ENCODE assay signal across 8 mouse cellular contexts in genomic region chr5:137783901-137784540, GRCm38 (mm10). TPM values are rescaled to one million over a fixed set of nuclear protein-coding genes. Genes with fewer than 3 reads are reported as not detected.
DNase-seq lines count a peak whose midpoint lies in the region; ATAC-seq and TF ChIP-seq lines count a peak whose summit lies in the region.

No protein-coding gene starts in this region.

- H3K27me3 ChIP-seq in kidney, embryonic 15.5 days, result no peaks in the 10 kb centered on the region
- no peaks in the 10 kb centered on the region for H3K27me3 ChIP-seq in embryonic facial prominence, embryonic 12.5 days
- H3K27me3 ChIP-seq in hindbrain, postnatal 0 days (ENCODE audit: insufficient read depth, low read length), result no peaks in the 10 kb centered on the region
- no peaks in the 10 kb centered on the region for H3K27me3 ChIP-seq in midbrain, postnatal 0 days (ENCODE audit: insufficient read depth, low read length)

- H3K27ac ChIP-seq in kidney, embryonic 15.5 days, result peak overlapping the region; percentile 4; the same call in 1 of the 2 replicates
- no peak overlapping the region for H3K27ac ChIP-seq in embryonic facial prominence, embryonic 12.5 days
- H3K27ac ChIP-seq in hindbrain, postnatal 0 days, result peak overlapping the region; percentile 98; the same call in 1 of the 2 replicates
- no peak overlapping the region for H3K27ac ChIP-seq in midbrain, postnatal 0 days (ENCODE audit: low read depth, low read length)

- no peaks in the 10 kb centered on the region for H3K9me3 ChIP-seq in kidney, embryonic 15.5 days (replicated peaks)
- no peaks in the 10 kb centered on the region for H3K9me3 ChIP-seq in embryonic facial prominence, embryonic 12.5 days
- H3K9me3 ChIP-seq in hindbrain, postnatal 0 days (ENCODE audit: low read length), result no peaks in the 10 kb centered on the region
- H3K9me3 ChIP-seq in midbrain, postnatal 0 days (ENCODE audit: low read length), result no peaks in the 10 kb centered on the region

- no peak for DNase-seq in kidney, postnatal 4 days
- no peak for DNase-seq in hindbrain, postnatal 0 days (ENCODE audit: low spot score)
- no peak for DNase-seq in midbrain, postnatal 0 days (ENCODE audit: low spot score)
- DNase-seq in ovary, postnatal 10 days (ENCODE audit: low spot score), result no peak
- DNase-seq in cerebellum, postnatal 14 days, result no peak
- DNase-seq in cerebellum, adult 11-12 months, result no peak

- H3K4me2 ChIP-seq in kidney, embryonic 15.5 days, result peak overlapping the region; percentile 90
- H3K4me2 ChIP-seq in embryonic facial prominence, embryonic 12.5 days (replicated peaks), result peak overlapping the region; percentile 93
- peak overlapping the region; percentile 87 for H3K4me2 ChIP-seq in hindbrain, postnatal 0 days (ENCODE audit: low read depth, low read length)
- H3K4me2 ChIP-seq in midbrain, postnatal 0 days (ENCODE audit: low read depth, low read length, poor library complexity, severe bottlenecking), result peak overlapping the region; percentile 77

- H3K36me3 ChIP-seq in kidney, embryonic 15.5 days, result peaks cover 51% of the 10 kb centered on the region
- peaks cover 50% of the 10 kb centered on the region for H3K36me3 ChIP-seq in embryonic facial prominence, embryonic 12.5 days
- peaks cover 23% of the 10 kb centered on the region; the same call in 1 of the 2 replicates for H3K36me3 ChIP-seq in hindbrain, postnatal 0 days (ENCODE audit: insufficient read depth, low read length)
- H3K36me3 ChIP-seq in midbrain, postnatal 0 days (ENCODE audit: insufficient read depth, low read length), result peaks cover 29% of the 10 kb centered on the region

- WGBS in kidney, embryonic 15.5 days, result 57% methylated on average over 9 of the region's 9 CpGs
- 79% methylated on average over 9 of the region's 9 CpGs for WGBS in embryonic facial prominence, embryonic 12.5 days
- 56% methylated on average over 9 of the region's 9 CpGs for WGBS in hindbrain, postnatal 0 days
- 67% methylated on average over 9 of the region's 9 CpGs for WGBS in midbrain, postnatal 0 days

- H3K4me1 ChIP-seq in kidney, embryonic 15.5 days, result peaks cover 62% of the 10 kb centered on the region
- peaks cover 39% of the 10 kb centered on the region for H3K4me1 ChIP-seq in embryonic facial prominence, embryonic 12.5 days
- peaks cover 25% of the 10 kb centered on the region for H3K4me1 ChIP-seq in hindbrain, postnatal 0 days (ENCODE audit: insufficient read depth, low read length)
- H3K4me1 ChIP-seq in midbrain, postnatal 0 days (ENCODE audit: insufficient read depth, low read length), result peaks cover 25% of the 10 kb centered on the region

- peak overlapping the region; percentile 92 for H3K9ac ChIP-seq in kidney, embryonic 15.5 days
- H3K9ac ChIP-seq in embryonic facial prominence, embryonic 12.5 days, result peak overlapping the region; percentile 93
- peak overlapping the region; percentile 34 for H3K9ac ChIP-seq in hindbrain, postnatal 0 days (replicated peaks; ENCODE audit: low read length)
- H3K9ac ChIP-seq in midbrain, postnatal 0 days (replicated peaks; ENCODE audit: low read length, poor library complexity, severe bottlenecking), result peak overlapping the region; percentile 89

- TF ChIP-seq CTCF in hindbrain, postnatal 0 days (IDR thresholded peaks at IDR 0.05; ENCODE audit: low read depth), result no peak
- TF ChIP-seq CTCF in midbrain, postnatal 0 days (IDR thresholded peaks at IDR 0.05), result no peak

- H3K4me3 ChIP-seq in kidney, embryonic 15.5 days (replicated peaks), result peak overlapping the region; percentile 92
- H3K4me3 ChIP-seq in embryonic facial prominence, embryonic 12.5 days, result peak overlapping the region; percentile 68
- H3K4me3 ChIP-seq in hindbrain, postnatal 0 days (ENCODE audit: low read length), result peak overlapping the region; percentile 80
- peak overlapping the region; percentile 64 for H3K4me3 ChIP-seq in midbrain, postnatal 0 days (ENCODE audit: low read depth, low read length)

- ATAC-seq in kidney, embryonic 15.5 days (replicated peaks; ENCODE audit: low FRiP score), result no peak
- no peak for ATAC-seq in embryonic facial prominence, embryonic 12.5 days (ENCODE audit: insufficient number of reproducible peaks, insufficient read depth, low FRiP score, low TSS enrichment)
- no peak for ATAC-seq in hindbrain, postnatal 0 days
- no peak for ATAC-seq in midbrain, postnatal 0 days (ENCODE audit: low FRiP score)

RNA-seq across cellular contexts. Expression of gene Mepce, which starts 3.4 kb away (rescaled TPM):
- 9.2 and 10.4 TPM in 2 replicates for polyA plus RNA-seq in kidney, embryonic 15.5 days (2015; fragmentation: Nextera tagmentation; extraction: Ambion mirVana)
- 14.5 and 15.8 TPM in 2 replicates for polyA plus RNA-seq in embryonic facial prominence, embryonic 12.5 days (2016; fragmentation: Nextera tagmentation; extraction: Ambion mirVana)
- total RNA-seq in hindbrain, postnatal 0 days (2014; rRNA removed), result 40.3 and 49.2 TPM in 2 replicates
- 16.8 and 17.1 TPM in 2 replicates for polyA plus RNA-seq in hindbrain, postnatal 0 days (2015; fragmentation: Nextera tagmentation; extraction: Ambion mirVana)
- total RNA-seq in midbrain, postnatal 0 days (2014; rRNA removed), result 40.8 and 46.0 TPM in 2 replicates
- polyA plus RNA-seq in midbrain, postnatal 0 days (2015; fragmentation: Nextera tagmentation; extraction: Ambion mirVana), result 16.1 and 17.6 TPM in 2 replicates

RNA-seq across cellular contexts. Expression of gene Zcwpw1, which starts 3.6 kb away (rescaled TPM):
- 26.6 and 31.8 TPM in 2 replicates for polyA plus RNA-seq in kidney, embryonic 15.5 days (2015; fragmentation: Nextera tagmentation; extraction: Ambion mirVana)
- polyA plus RNA-seq in embryonic facial prominence, embryonic 12.5 days (2016; fragmentation: Nextera tagmentation; extraction: Ambion mirVana), result 38.2 and 39.3 TPM in 2 replicates
- total RNA-seq in hindbrain, postnatal 0 days (2014; rRNA removed), result 3.8 and 4.9 TPM in 2 replicates
- 11.4 TPM in 2 replicates for polyA plus RNA-seq in hindbrain, postnatal 0 days (2015; fragmentation: Nextera tagmentation; extraction: Ambion mirVana)
- 5.8 and 7.7 TPM in 2 replicates for total RNA-seq in midbrain, postnatal 0 days (2014; rRNA removed)
- 9.0 and 9.4 TPM in 2 replicates for polyA plus RNA-seq in midbrain, postnatal 0 days (2015; fragmentation: Nextera tagmentation; extraction: Ambion mirVana)

RNA-seq across cellular contexts. Expression of gene Ppp1r35, which starts 5.4 kb away (rescaled TPM):
- 25.9 and 33.2 TPM in 2 replicates for polyA plus RNA-seq in kidney, embryonic 15.5 days (2015; fragmentation: Nextera tagmentation; extraction: Ambion mirVana)
- polyA plus RNA-seq in embryonic facial prominence, embryonic 12.5 days (2016; fragmentation: Nextera tagmentation; extraction: Ambion mirVana), result 51.3 and 51.9 TPM in 2 replicates
- total RNA-seq in hindbrain, postnatal 0 days (2014; rRNA removed), result 52.8 and 67.0 TPM in 2 replicates
- 35.5 and 37.1 TPM in 2 replicates for polyA plus RNA-seq in hindbrain, postnatal 0 days (2015; fragmentation: Nextera tagmentation; extraction: Ambion mirVana)
- 32.5 and 42.1 TPM in 2 replicates for total RNA-seq in midbrain, postnatal 0 days (2014; rRNA removed)
- polyA plus RNA-seq in midbrain, postnatal 0 days (2015; fragmentation: Nextera tagmentation; extraction: Ambion mirVana), result 38.8 and 47.8 TPM in 2 replicates

RNA-seq across cellular contexts. Expression of gene Tsc22d4, which starts 38.5 kb away (rescaled TPM):
- polyA plus RNA-seq in kidney, embryonic 15.5 days (2015; fragmentation: Nextera tagmentation; extraction: Ambion mirVana), result 111 and 126 TPM in 2 replicates
- polyA plus RNA-seq in embryonic facial prominence, embryonic 12.5 days (2016; fragmentation: Nextera tagmentation; extraction: Ambion mirVana), result 129 and 133 TPM in 2 replicates
- 383 and 444 TPM in 2 replicates for total RNA-seq in hindbrain, postnatal 0 days (2014; rRNA removed)
- polyA plus RNA-seq in hindbrain, postnatal 0 days (2015; fragmentation: Nextera tagmentation; extraction: Ambion mirVana), result 251 and 270 TPM in 2 replicates
- 188 and 320 TPM in 2 replicates for total RNA-seq in midbrain, postnatal 0 days (2014; rRNA removed)
- polyA plus RNA-seq in midbrain, postnatal 0 days (2015; fragmentation: Nextera tagmentation; extraction: Ambion mirVana), result 157 and 179 TPM in 2 replicates

RNA-seq across cellular contexts. Expression of gene Nyap1, which starts 42.6 kb away (rescaled TPM):
- polyA plus RNA-seq in kidney, embryonic 15.5 days (2015; fragmentation: Nextera tagmentation; extraction: Ambion mirVana), result 1.8 and 2.1 TPM in 2 replicates
- polyA plus RNA-seq in embryonic facial prominence, embryonic 12.5 days (2016; fragmentation: Nextera tagmentation; extraction: Ambion mirVana), result 3.7 and 4.6 TPM in 2 replicates
- total RNA-seq in hindbrain, postnatal 0 days (2014; rRNA removed), result 192 and 215 TPM in 2 replicates
- 30.0 and 33.2 TPM in 2 replicates for polyA plus RNA-seq in hindbrain, postnatal 0 days (2015; fragmentation: Nextera tagmentation; extraction: Ambion mirVana)
- 230 and 261 TPM in 2 replicates for total RNA-seq in midbrain, postnatal 0 days (2014; rRNA removed)
- 47.0 and 50.1 TPM in 2 replicates for polyA plus RNA-seq in midbrain, postnatal 0 days (2015; fragmentation: Nextera tagmentation; extraction: Ambion mirVana)

Comparison
In these comparisons a context has a peak if more than half of its experiments do, and no peak if none do; other contexts are left out.
1. H3K27ac ChIP-seq: peak in kidney, embryonic 15.5 days (single experiment) and hindbrain, postnatal 0 days (single experiment); none in embryonic facial prominence, embryonic 12.5 days (single experiment) and midbrain, postnatal 0 days (single experiment).
2. H3K9ac ChIP-seq: peak in every context shown above with its lines; median percentile 93 in embryonic facial prominence, embryonic 12.5 days; 92 in kidney, embryonic 15.5 days; 89 in midbrain, postnatal 0 days; 34 in hindbrain, postnatal 0 days.
3. Peak in every context shown above with its lines, with median percentiles within 50 percentile points of each other: H3K4me2 ChIP-seq and H3K4me3 ChIP-seq.